In the genomic region with DNA sequence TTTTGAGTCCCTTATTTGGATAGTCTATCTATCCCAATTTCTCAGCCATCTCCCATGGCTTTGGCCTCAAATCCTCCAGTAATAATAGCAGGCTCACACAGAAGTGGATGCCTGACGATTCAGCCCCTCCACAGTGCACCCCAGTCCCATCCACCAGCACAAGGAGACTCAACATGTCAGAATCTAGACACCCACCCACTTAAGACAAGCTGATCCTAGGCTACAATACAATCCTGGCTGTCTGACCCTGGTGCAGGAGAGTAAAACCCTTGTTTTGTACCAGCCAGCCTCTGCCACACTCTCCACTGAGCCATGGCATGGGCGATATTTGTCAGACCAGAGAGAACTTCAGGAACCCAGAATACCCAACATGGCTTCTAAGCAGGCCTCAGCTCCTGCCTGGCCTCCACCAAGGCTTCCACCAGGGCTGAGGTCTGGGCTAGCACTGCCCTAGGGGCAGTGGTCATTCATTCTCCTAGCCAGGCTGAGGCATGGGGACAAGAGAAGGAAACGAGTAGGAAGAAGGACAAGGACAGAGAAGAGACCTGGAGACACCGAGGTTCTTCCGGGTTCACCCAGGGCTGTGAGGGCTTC, we compare ENCODE assay signal across 16 mouse cellular contexts. TPM values are rescaled to one million over a fixed set of nuclear protein-coding genes. Genes with fewer than 3 reads are reported as not detected.
A peak's percentile ranks its signal among the peaks of the same experiment; 100 is the strongest.
DNase-seq lines count a peak whose midpoint lies in the region; ATAC-seq lines count a peak whose summit lies in the region.
"Had no signal": no experiment of that assay in that cellular context is flagged by ENCODE, and none has a peak within 500 bp of the region (broad histone marks: within the 10 kb centered on the region; RNA-seq: fewer than 3 reads in every experiment).

No protein-coding gene starts in this region.

- WGBS in kidney, embryonic 16.5 days, result 80% methylated on average over 5 of the region's 5 CpGs
- 87% methylated on average over 5 of the region's 5 CpGs for WGBS in neural tube, embryonic 13.5 days

- H3K27ac ChIP-seq in kidney, embryonic 16.5 days (ENCODE audit: low read length), result peak overlapping the region; percentile 98; the same call in 1 of the 2 replicates
- H3K27ac ChIP-seq in neural tube, embryonic 13.5 days (replicated peaks), result no peak overlapping the region
- H3K27ac ChIP-seq: midbrain, embryonic 15.5 days had no signal

- DNase-seq in heart, adult 11 months, result peak; percentile 91
- DNase-seq in heart, postnatal 4 days, result no peak
- DNase-seq in kidney, postnatal 36 days, result no peak
- no peak for DNase-seq in neural tube, embryonic 10.5 days (ENCODE audit: extremely low spot score, low spot score)
- no peak for DNase-seq in embryo, embryonic 10 days (ENCODE audit: low spot score)
- DNase-seq: kidney, adult 18-20 months; right cerebral cortex, postnatal 25 days; thymus, adult 2 months had no signal

- no peaks in the 10 kb centered on the region for H3K27me3 ChIP-seq in kidney, embryonic 16.5 days (ENCODE audit: insufficient read depth, low read length)
- H3K27me3 ChIP-seq in neural tube, embryonic 13.5 days, result peaks cover 17% of the 10 kb centered on the region
- H3K27me3 ChIP-seq: midbrain, embryonic 15.5 days had no signal

- no peaks in the 10 kb centered on the region for H3K9me3 ChIP-seq in kidney, embryonic 16.5 days (ENCODE audit: low read length)
- H3K9me3 ChIP-seq in neural tube, embryonic 13.5 days, result no peaks in the 10 kb centered on the region
- H3K9me3 ChIP-seq: midbrain, embryonic 15.5 days had no signal

- H3K4me3 ChIP-seq in kidney, embryonic 16.5 days (ENCODE audit: low read length), result no peak overlapping the region
- no peak overlapping the region for H3K4me3 ChIP-seq in neural tube, embryonic 13.5 days
- H3K4me3 ChIP-seq: midbrain, embryonic 15.5 days had no signal

- ATAC-seq in kidney, embryonic 16.5 days (ENCODE audit: low FRiP score, low TSS enrichment), result no peak
- ATAC-seq in neural tube, embryonic 13.5 days (ENCODE audit: low read depth), result no peak
- ATAC-seq in erythroblast, adult 5-6 weeks (replicated peaks; ENCODE audit: low FRiP score, poor library complexity, severe bottlenecking), result no peak
- ATAC-seq: midbrain, embryonic 15.5 days had no signal

- H3K4me2 ChIP-seq in kidney, embryonic 16.5 days (replicated peaks; ENCODE audit: low read depth, low read length), result no peak overlapping the region
- no peak overlapping the region for H3K4me2 ChIP-seq in neural tube, embryonic 13.5 days
- H3K4me2 ChIP-seq: midbrain, embryonic 15.5 days had no signal

- H3K4me1 ChIP-seq in kidney, embryonic 16.5 days (ENCODE audit: insufficient read depth, low read length), result peaks cover 55% of the 10 kb centered on the region
- peaks cover 30% of the 10 kb centered on the region for H3K4me1 ChIP-seq in neural tube, embryonic 13.5 days (replicated peaks)

- H3K36me3 ChIP-seq in kidney, embryonic 16.5 days (ENCODE audit: insufficient read depth, low read length), result peaks cover 12% of the 10 kb centered on the region
- H3K36me3 ChIP-seq in neural tube, embryonic 13.5 days, result peaks cover 17% of the 10 kb centered on the region; the same call in 1 of the 2 replicates

- H3K9ac ChIP-seq in kidney, embryonic 16.5 days (replicated peaks; ENCODE audit: low read length), result no peak overlapping the region
- 0 out of 2 replicates have a peak overlapping the region, but pooled peaks have one; percentile 17 for H3K9ac ChIP-seq in neural tube, embryonic 13.5 days
- H3K9ac ChIP-seq: midbrain, embryonic 15.5 days had no signal

RNA-seq across cellular contexts. Expression of gene Tmbim1, which starts 7.2 kb away (rescaled TPM):
- 10 to 100 TPM; 43.4 to 44.3 TPM for total RNA-seq in heart, postnatal 4 days (2021)
- polyA plus RNA-seq in kidney, embryonic 16.5 days (2015; fragmentation: Nextera tagmentation; extraction: Ambion mirVana), result 33.5 and 35.1 TPM in 2 replicates
- polyA plus RNA-seq in neural tube, embryonic 13.5 days (2015; fragmentation: Nextera tagmentation; extraction: Ambion mirVana), result 9.0 and 10.9 TPM in 2 replicates
- 2.1 and 4.2 TPM in 2 replicates for total RNA-seq in erythroblast, adult 5-6 weeks (2015; ENCODE audit: low replicate concordance)
- total RNA-seq in erythroblast, adult 5-6 weeks (2017; ENCODE audit: low replicate concordance), result 1.9 and 2.6 TPM in 2 replicates

RNA-seq across cellular contexts. Expression of gene Pnkd, which starts 13.5 kb away (rescaled TPM):
- total RNA-seq in heart, postnatal 4 days (2021), result 100 to 1,000 TPM; 198 to 211 TPM
- 149 and 156 TPM in 2 replicates for polyA plus RNA-seq in kidney, embryonic 16.5 days (2015; fragmentation: Nextera tagmentation; extraction: Ambion mirVana)
- 104 and 119 TPM in 2 replicates for polyA plus RNA-seq in neural tube, embryonic 13.5 days (2015; fragmentation: Nextera tagmentation; extraction: Ambion mirVana)
- total RNA-seq in erythroblast, adult 5-6 weeks (2015; ENCODE audit: low replicate concordance), result 7.1 and 17.7 TPM in 2 replicates
- total RNA-seq in erythroblast, adult 5-6 weeks (2017; ENCODE audit: low replicate concordance), result 2.4 TPM in 1 of 2 replicates, not detected in the other

RNA-seq across cellular contexts. Expression of gene Aamp, which starts 13.7 kb away (rescaled TPM):
- total RNA-seq in heart, postnatal 4 days (2021), result 100 to 1,000 TPM; 103 to 105 TPM
- 322 and 350 TPM in 2 replicates for polyA plus RNA-seq in kidney, embryonic 16.5 days (2015; fragmentation: Nextera tagmentation; extraction: Ambion mirVana)
- polyA plus RNA-seq in neural tube, embryonic 13.5 days (2015; fragmentation: Nextera tagmentation; extraction: Ambion mirVana), result 195 and 200 TPM in 2 replicates
- total RNA-seq in erythroblast, adult 5-6 weeks (2015; ENCODE audit: low replicate concordance), result 4.6 and 10.4 TPM in 2 replicates
- 15.3 and 27.6 TPM in 2 replicates for total RNA-seq in erythroblast, adult 5-6 weeks (2017; ENCODE audit: low replicate concordance)

RNA-seq across cellular contexts. Expression of gene Gpbar1, which starts 19.9 kb away (rescaled TPM):
- total RNA-seq in heart, postnatal 4 days (2021), result not detected
- polyA plus RNA-seq in kidney, embryonic 16.5 days (2015; fragmentation: Nextera tagmentation; extraction: Ambion mirVana), result 1.6 and 1.9 TPM in 2 replicates
- 0.28 TPM in 1 of 2 replicates, not detected in the other for polyA plus RNA-seq in neural tube, embryonic 13.5 days (2015; fragmentation: Nextera tagmentation; extraction: Ambion mirVana)
- total RNA-seq in erythroblast, adult 5-6 weeks (2015; ENCODE audit: low replicate concordance), result not detected in 2 replicates
- total RNA-seq in erythroblast, adult 5-6 weeks (2017; ENCODE audit: low replicate concordance), result not detected in 2 replicates
- total RNA-seq: gastrocnemius, adult 8-10 months; layer of hippocampus, postnatal 25 days; liver, adult 2 months; MEL had no signal

Comparison
In these comparisons a context has a peak if more than half of its experiments do, and no peak if none do; other contexts are left out.
1. RNA of gene Tmbim1, which starts 7.2 kb away (total RNA-seq): 43.4 to 44.3 TPM in heart, postnatal 4 days; 1.9 to 4.2 TPM in erythroblast, adult 5-6 weeks; every median in the first group is over 4 times any median in the second.
2. RNA of gene Pnkd, which starts 13.5 kb away (total RNA-seq): 198 to 211 TPM in heart, postnatal 4 days; 2.4 to 17.7 TPM in erythroblast, adult 5-6 weeks; every median in the first group is over 10 times any median in the second.